Mouse (Mus musculus) gastrocnemius, adult 18-20 months (tissue): ENCODE measurements around the gene Hirip3. TPM values are rescaled to one million over a fixed set of nuclear protein-coding genes. Genes with fewer than 3 reads are reported as not detected.
"Not testable (repeated sequence)": the region's sequence is repeated elsewhere in the genome, so short reads cannot be mapped to it uniquely, and the experiment has no call there.

ENCODE experiments used
- DNase-seq: peaks from one replicate; pipeline ENCODE4 v3.0.0; 2021; ENCODE audit warnings: low spot score
- total RNA-seq, 2 experiments: library from RNA; stranded (reverse); gene quantifications; 2 replicates each; pipeline ENCODE4 v1.2.3; 2021

The Hirip3 gene
- total RNA-seq, 2 experiments from 2014 or later = 5.0 to 5.4 TPM

DNA sequence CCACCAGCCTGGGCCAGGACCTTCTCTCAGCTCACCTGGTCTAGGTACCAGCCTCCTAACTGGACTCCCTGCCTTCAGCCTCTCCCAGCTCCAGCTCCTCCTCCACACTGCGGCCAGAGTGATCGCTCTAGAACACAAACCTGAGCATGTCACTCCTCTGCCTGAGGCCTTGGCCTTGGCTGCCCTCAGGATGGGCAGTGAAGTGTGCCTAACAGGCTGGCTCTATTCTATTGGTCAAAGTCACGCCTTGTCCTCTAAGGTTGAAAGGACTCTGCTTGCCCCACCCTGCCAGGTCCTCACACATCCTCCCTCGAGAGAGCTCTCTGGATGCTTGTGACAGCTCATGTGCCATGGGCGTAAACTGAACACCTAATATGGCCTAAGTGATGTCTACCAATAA lies 8.3 kb upstream of the Hirip3 start:
- no peak for DNase-seq

DNA sequence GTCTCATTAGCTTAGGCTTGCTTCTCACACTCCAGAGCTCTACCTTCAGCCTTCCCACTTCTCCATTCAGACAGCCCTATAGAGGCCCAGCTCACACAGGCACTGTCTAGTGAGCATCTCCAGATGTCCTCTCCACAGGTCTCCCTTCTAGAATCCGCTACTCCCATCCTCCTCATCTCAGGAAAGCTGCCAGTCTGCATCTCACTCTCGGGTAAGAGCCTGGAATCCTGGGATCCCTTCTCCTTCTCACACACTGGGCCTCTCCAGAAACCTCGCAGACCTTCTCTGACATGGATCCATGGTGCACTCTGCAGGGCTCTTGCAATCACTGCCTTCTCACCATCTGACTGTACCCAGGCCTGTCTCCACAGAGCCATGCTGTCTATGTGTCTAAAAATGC lies 6.1 kb upstream of the Hirip3 start:
- DNase-seq = no peak

DNA sequence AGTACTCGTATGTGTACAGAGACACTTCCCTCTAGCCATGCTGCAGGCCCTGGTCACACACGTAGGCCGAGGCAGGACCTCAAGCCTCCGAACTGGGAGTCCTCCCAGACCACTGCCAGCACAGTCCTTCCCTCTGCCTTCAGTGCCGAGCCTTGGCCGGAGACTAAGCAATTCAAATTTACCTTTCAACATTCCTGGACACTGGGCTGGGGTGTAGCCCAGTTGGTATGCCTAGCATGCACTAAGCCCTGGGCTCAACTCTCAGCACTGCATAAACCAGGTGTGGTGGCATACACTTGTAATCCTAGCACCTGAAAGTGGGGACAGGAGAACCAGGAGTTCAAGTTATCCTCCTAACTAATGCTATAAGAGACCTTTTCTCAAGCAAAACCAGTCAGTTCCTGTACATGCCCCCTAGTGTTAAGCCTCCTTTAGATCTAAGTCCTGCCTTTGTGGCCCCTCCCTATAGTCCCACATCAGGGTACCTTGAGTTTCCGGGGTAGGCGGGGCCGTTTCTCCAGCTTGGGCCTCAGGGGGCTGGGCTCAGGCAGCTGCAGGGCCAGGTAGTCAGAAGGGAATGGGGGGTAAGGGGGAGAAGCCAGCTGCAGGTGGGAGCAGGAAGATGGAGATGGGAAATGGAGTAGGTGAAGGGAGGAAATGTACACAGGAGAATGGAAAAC lies 4.9 kb upstream of the Hirip3 start:
- DNase-seq = no peak

DNA sequence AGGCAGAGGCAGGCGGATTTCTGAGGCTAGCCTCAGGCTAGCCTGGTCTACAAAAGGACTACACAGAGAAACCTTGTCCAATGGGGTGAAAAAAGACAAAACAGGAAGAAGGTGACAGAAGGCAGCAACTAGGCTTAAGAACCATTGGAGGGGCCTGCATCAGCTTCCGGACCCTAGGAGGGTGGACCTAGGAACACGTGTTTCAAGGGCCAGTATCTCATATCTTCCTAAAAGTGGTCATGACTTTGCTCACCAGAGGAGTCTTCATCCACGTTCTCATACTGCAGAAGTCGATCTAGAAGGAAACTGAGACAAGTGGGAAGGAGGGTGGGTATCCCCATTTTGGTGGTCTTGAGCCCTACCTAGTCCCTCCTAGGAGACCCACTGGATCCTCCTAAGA lies 785 bp upstream of the Hirip3 start:
- DNase-seq = no peak

DNA sequence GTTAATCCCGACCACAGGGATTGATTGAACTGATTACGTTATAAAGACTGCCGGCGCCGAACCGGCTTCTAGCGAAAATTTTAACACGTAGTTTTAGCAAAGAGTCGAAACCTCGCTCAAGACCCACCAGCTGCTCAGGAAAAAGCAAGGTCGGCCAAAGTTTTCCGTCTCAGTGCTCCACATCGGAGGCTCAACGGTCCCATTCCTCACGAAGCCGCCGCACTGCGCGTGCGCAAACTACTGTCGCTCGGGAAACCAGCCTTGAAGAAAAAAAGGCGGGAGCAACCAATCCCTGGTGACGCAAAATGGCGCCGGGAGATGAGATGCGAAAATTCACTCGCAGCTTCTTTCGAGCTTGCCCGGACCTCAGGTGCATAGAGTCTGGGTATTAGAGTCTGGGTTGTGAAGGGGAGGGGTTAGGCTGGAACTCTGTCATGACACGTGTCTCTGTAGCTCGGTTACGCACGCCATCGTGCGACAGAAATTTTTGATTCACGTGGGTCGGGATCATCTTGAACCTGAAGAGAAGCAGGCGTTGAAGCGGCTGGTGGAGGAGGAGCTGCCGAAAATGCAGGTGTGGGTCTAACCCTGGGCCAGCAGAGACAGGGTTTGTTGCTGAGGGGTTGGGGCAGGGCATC lies 494 bp downstream of the Hirip3 start, which contains the start of gene Ino80e:
Gene Ino80e (minus strand): TSS at position 231 of the 638 bp plus-strand sequence.
- peak; percentile 93 for DNase-seq

DNA sequence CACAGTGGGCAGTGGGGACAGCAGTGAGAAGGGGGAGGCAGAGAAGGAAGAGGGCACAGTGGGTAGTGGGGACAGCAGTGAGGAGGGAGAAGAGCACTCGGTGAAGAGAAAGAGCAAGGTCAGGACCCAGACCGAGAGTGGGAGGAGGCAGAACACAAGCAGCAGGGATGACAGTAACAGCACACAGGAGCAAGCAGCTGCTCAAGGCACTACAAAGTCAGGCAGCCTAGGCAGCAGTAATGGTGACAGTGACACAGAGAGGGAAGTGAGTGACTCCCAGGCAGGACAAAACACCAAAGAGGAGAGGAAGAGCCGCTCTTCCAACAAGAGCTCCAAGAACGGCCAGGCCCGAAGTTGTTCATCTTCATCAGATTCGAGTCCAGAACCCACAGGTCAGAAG lies 2.0 kb downstream of the Hirip3 start:
- DNase-seq = no peak

DNA sequence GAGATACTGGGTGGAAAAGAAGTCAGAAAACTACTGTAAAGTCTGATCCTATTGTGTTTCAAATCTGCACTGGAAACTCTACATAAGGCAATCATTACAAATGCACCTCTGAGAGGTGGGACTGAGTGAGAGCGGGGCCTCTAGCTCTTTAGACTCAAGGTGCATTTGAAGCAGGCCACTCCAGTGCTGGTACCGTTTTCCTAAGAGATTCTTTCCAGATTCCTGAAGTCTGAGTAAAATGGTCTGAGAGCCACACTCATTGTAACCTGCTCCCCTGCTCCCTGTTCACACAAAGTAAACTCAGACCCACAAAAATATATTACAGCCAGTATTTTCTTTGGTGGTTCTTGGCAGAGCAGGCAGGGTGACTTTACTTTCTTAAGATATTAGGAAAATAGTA lies 5.8 kb downstream of the Hirip3 start:
- no peak for DNase-seq

DNA sequence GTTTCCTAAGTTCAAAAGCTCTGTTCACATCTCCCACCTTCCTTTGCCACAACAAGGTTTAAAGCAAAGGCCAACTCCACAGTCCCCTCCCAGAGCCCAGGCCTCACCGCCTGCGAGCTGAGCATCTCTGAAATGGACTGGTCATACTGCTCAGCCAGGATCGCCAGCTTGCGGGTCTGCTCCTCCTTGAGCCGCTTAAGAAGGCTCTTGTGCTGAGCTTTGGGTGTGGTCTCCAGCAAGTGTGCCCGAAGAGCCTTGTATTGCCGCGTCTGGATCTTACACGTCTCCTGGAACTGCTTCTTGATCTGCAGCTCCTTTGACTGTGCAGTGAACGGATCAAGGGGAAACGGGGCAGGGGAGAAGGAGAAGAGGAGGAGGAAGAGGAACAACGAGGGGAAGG lies 6.2 kb downstream of the Hirip3 start:
- DNase-seq = no peak

DNA sequence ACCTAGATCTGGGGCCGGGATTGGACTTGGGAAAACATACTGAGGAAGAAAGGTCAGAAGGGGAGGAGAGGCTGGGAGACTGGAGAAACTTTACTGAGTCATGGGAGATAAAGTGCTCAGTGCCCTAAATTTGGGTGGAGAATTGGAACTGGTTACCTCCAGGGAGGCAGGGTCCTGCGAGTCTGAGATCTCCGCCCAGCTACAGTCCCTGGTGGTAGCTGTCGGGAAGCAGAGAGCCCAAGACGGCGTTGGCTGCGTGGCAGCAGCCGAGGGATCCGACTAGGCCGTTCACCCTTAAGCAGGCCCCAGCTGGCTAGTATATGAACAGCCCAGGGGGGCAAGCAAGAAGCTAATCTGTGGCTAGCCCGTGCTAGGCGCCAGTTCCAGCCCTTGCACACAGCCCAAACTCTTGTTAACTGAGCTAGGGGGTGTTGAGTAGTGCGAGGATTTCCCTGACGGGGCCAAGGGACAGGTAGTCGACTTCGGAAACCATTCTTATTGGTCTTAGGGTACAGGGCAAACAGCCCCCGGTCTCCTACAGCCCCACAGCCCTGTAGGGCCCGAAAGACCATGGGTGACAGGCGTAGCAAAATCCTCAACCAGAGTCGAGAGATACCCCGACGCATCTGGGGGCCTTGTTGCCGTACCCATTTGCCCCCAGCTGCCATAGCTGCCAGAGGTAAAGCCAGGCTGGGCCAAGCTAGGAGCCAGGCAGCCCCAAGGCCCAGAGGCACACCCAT lies 8.2 kb downstream of the Hirip3 start:
- DNase-seq = no peak

DNA sequence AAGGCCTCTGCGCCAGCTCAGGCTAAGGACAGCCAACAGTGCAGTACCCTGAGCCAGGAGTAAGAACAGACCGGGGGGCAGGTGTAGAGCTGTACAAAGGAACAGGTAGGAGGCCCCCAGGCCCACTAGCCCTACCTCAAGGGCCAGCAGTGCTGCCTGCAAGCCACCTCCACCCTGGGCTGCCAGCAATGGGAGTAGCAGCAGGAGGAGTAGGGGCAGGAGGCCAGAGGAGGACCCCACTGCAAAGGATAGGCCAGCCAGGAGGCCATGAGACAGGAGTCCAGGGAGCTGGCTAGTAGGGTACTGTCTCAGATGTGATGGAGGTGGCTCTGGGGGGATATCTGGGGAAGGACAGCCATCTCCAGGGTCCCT lies 8.7 kb downstream of the Hirip3 start:
- no peak for DNase-seq

DNA sequence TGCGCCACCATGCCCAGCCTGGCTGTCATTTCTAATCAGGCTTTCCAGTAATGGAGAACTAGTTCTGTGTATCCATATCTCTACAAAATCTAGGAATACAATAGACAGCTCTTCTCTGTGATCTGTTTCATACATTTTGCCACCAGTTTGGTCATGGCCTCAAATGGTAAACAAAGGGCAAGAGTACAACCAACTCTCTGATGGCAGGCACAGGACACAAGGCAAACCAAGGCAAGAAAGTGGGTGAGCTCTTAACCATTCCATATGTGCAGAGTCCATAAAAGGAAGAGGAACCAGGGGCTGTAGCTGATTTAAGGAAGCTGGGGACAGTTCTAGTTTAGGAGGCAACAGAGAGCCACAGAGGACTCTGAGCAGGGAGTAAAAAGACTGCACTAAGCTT lies 15.5 kb downstream of the Hirip3 start:
- DNase-seq = no peak

DNA sequence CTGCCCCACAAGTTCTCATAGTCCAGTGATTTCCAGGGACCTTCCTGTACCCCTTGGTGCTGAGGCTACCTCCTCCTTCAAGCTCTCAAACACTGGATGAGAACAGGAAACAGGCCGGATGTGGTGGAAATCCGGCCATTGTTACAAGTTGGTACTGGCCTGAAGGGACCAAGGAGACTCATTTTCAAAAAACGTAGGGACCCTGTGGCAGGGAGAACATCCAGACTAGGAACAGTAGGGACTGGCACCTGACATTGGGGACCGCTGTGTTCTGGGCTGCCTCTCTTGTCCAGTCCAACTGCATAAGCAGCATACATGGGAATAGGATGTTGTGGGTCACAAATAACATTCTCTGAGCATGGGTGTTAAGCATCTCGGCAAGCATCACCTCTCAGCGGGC lies 19.3 kb downstream of the Hirip3 start:
- no peak for DNase-seq

DNA sequence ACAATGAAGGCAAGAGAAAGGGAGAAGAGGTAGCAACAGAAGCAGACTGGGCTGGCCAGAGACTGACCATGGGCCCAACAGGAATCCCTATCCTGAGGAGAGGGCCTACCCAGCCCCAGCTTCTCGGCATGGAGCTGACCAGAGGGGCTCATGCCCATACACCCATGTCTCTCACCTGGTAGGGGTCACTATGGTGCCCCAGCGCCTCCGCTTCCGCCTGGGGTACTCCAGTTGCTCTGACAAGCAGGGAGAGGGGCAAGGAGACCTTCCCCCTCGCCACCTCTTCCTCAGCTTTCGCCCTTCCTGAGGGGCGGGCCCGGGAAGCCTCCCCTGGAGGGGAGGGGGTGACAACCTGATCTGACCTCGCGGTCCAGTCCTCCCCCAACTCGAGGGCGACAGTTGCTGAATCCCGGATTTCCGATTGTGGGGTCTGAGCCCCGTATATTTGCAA lies 22.0 kb downstream of the Hirip3 start:
- DNase-seq = no peak

DNA sequence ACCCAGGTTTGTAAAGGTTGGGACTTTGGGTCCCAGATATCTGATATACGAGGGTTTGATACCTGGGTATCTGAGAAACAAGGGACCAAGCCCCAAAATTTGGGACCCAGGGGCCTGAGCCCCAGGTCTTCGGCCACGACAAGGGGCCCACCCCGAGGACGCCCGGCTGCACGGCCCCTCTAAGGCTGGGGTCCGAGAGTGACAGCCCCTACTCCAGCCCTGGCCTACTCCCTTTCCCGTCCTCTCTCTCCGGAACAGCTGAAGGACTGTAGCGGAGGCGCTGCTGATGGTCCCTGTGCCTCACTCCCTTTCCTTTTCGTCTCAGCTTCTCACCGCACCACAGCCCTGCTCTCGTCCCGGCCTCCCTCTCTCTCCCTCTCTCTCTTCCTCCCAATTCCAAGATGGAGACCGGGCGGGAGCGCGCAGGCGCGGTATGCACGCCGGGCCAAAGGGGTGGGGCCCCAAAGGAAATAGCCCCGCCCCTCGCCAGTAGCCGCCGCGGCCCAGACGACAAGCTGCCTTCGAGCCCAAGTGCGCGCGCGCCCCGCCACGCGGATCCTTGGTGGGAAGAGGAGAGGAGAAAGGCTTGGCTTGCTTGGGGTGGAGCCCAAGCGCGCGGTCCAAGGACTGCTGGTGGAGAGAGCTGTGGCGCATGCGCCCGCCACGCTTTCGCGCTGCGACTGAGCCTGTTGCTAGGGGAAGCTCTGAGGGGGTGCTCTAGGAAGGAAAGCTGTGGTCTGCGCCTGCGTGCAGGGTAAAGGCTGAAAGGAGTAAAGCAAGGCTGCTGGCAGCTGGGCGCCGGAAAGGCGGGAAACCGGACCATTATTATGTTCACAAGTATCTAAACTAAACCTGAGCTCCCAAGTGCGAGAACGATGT lies 22.8 kb downstream of the Hirip3 start, which contains the start of gene Taok2:
Gene Taok2 (minus strand): TSS at position 418 of the 879 bp plus-strand sequence.
- DNase-seq = peak; percentile 96

DNA sequence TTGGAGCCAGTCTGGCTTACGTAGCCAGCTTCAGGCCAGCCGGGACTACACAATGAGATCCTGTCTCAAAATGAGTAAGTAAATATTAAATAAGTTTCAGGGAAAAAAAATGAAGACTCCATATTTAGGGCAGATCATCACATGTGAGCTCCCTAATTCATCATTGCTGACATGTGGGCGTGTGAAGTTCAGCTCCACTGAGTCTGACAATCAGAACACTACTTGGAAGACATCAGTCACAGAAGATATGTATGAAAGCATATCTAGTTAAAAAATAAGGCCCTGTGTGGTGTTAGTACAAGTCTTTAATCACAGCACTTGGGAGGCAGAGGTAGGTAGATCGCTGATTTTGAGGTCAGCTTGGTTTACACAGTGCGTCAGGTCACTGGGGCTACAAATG lies 25.5 kb downstream of the Hirip3 start:
- no peak for DNase-seq

DNA sequence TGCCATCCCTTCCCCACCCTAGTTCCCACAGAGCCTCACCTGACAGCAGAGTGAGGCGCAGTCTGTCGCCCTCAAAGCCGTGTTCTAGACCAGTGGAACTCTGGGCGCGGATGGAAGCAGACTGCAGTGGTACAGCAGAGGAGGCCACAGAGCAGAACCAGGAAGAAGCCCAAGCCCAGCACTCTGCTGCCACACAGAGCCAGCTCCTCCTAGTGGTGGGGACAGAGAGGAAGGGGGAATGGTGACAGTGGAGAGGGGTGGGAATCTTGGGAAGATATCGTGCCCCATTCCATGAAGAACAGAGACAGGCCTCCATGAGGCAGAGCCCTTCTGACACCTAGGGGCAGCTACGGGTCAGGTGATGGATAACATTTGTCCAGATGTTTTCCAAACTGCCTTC lies 27.1 kb downstream of the Hirip3 start:
- DNase-seq = no peak

DNA sequence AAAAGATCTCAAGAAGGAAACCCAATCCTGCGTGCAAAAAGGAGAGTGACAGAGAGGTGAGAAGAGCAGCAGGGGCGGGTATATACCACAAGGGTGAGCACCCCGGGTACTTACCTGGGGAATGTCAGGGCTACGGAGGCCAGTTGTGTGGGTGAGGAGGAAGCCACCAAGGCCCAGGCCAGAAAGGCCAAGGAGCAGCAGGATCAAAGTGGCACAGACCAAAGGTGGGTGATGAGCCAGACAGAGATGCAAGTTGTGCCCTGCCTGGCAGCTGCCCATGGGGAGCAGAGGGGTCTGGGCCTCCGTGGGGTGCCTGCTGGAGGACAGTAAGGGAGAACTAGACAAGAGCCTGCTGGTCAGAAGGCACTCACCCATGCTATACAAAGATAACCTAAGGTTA lies 35.1 kb downstream of the Hirip3 start:
- DNase-seq = no peak

DNA sequence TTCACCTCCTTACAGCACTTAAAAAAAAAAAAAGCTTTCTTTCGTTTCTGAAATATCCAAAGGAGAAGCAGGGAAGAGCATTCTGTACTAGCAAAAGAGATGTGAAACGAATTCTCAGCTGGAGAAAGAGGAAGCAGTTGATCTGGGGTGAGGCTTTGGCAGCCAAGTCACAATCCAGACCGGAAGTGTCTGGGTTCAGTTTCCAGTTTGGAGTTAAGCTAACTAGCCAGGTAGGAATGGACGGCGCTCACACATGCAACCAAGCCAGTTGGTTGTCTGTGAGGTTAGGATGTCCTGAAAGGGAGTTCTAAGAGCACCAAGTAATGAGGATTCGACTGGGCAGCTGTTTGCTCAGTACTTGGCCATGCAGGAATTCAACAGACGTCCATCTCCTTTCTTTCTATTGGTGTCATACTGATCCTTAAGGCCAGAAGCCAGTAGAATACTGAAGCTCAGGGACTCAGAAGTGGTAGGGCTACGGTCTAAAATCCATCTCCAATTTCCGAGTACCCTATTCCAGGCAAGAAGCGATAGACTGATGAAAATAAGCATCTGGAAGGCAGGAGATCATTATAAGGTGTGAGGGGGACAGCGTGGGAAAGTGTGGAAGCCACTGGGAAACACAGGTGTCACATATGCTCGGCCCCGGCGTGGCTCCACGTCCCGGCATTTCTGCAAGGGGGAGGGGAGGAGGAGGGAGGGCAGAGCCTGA lies 35.8 kb downstream of the Hirip3 start:
- peak; percentile 40 for DNase-seq

DNA sequence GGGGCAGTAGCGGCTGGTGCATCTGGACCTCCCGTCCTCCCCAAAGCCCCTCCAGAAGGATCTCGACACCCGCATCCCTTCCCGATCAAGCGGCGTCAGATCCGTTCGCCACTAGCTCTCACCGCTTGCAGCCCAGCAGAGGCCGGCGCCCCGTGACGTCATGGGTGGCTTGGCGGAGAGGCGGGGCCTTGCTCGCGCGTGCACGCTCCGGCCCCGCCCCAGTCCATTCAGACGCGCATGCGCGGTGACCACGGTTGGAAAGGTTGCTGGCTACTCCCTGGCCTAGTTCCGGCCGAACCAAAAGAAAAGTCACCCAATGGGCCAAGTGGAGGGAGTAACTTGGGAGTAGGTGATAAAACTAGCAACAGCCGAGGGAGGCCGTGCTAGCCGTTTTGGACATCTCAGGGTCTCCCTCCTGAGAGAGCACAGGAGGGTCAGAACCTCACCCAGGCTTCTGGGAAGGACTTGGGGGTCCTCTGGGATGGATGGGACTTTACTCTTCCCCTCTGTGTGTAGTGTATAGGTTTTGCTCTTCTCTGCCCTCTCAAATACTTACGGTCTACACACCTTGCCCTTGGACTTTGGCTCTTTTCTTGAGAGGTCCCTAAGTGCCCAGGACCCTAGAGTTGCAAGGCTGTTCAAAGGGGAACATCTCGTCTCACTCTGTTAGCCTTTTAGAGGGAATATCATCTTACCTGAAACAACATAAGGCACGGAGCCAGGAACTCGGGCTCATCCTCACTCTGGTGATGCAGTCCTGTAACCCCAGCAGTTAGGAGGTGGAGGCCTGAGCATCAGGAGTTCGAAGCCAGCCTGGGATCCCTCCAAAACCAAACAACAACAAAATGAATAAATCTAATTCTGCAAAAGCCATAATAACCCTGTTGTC lies 36.6 kb downstream of the Hirip3 start:
- peak; percentile 97 for DNase-seq

DNA sequence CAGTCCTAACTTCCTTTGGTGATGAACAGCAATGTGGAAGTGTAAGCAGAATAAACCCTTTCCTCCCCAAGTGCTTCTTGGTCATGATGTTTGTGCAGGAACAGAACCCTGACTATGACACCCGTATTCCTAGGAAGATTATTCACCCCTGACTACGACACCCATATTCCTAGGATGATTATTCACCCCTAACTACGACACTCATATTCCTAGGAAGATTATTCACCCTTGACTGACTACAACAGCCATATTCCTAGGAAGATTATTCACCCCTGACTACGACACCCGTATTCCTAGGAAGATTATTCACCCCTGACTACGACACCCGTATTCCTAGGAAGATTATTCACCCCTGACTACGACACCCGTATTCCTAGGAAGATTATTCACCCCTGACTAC lies 38.0 kb downstream of the Hirip3 start:
- DNase-seq = not testable (repeated sequence)
